Mouse (Mus musculus): ENCODE data around the gene Clock. TPM values are rescaled to one million over a fixed set of nuclear protein-coding genes. Genes with fewer than 3 reads are reported as not detected.

Gene Clock
- 15.0 and 16.8 TPM in 2 replicates for polyA plus RNA-seq (2015; fragmentation: Nextera tagmentation; extraction: Ambion mirVana)

- peaks cover 27% of the 10 kb centered on the region for H3K4me1 ChIP-seq
- H3K27me3 ChIP-seq (replicated peaks), result no peaks in the 10 kb centered on the region
- ATAC-seq (replicated peaks), result peak; percentile 92
- peak within 1 kb of the TSS; percentile 98 for H3K4me3 ChIP-seq
- no peaks in the 10 kb centered on the region for H3K36me3 ChIP-seq (replicated peaks)
- H3K9ac ChIP-seq, result peak within 1 kb of the TSS; percentile 92
- peak within 1 kb of the TSS; percentile 97 for H3K27ac ChIP-seq
- peak within 1 kb of the TSS; percentile 75 for H3K4me2 ChIP-seq
- WGBS, result under 1% methylated on average over 103 of the region's 104 CpGs
- H3K9me3 ChIP-seq, result no peaks in the 10 kb centered on the region
Measured at GRCm38 (mm10) chr5:76304452-76305341, at the start of gene Clock. Gene Clock, minus strand, starts transcription at chr5:76304792.

- H3K4me3 ChIP-seq, result no peak overlapping the region
- H3K27ac ChIP-seq, result no peak overlapping the region
- H3K4me2 ChIP-seq, result no peak overlapping the region
- no peak for ATAC-seq (replicated peaks)
- H3K36me3 ChIP-seq (replicated peaks), result no peaks in the 10 kb centered on the region
- no peaks in the 10 kb centered on the region for H3K9me3 ChIP-seq
- H3K27me3 ChIP-seq (replicated peaks), result no peaks in the 10 kb centered on the region
- H3K4me1 ChIP-seq, result no peaks in the 10 kb centered on the region
- 36% methylated on average over 7 of the region's 7 CpGs for WGBS
- H3K9ac ChIP-seq, result no peak overlapping the region
Measured at GRCm38 (mm10) chr5:76351953-76352611, 47.5 kb upstream of the Clock start.

GRCm38 (mm10) chr5:76351537-76351936, 46.9 kb upstream of the Clock start:
- Histone ChIP-seq H3K9me3 (no peaks in the 10 kb centered on the region), H3K9ac (no peak overlapping the region), H3K27ac (no peak overlapping the region), H3K4me3 (no peak overlapping the region), H3K27me3 (replicated peaks) (no peaks in the 10 kb centered on the region), H3K4me2 (no peak overlapping the region), H3K4me1 (no peaks in the 10 kb centered on the region), H3K36me3 (replicated peaks) (no peaks in the 10 kb centered on the region)
- WGBS, result 87% methylated on average over 5 of the region's 5 CpGs
- no peak for ATAC-seq (replicated peaks)

GRCm38 (mm10) chr5:76346137-76346536, 41.5 kb upstream of the Clock start:
- Histone ChIP-seq H3K4me2 (no peak overlapping the region), H3K27me3 (replicated peaks) (no peaks in the 10 kb centered on the region), H3K27ac (no peak overlapping the region), H3K4me3 (no peak overlapping the region), H3K36me3 (replicated peaks) (no peaks in the 10 kb centered on the region), H3K9ac (no peak overlapping the region), H3K9me3 (no peaks in the 10 kb centered on the region), H3K4me1 (no peaks in the 10 kb centered on the region)
- 45% methylated on average over 2 of the region's 2 CpGs for WGBS
- ATAC-seq (replicated peaks), result no peak

- no peak for ATAC-seq (replicated peaks)
- no peaks in the 10 kb centered on the region for H3K9me3 ChIP-seq
- H3K4me1 ChIP-seq, result no peaks in the 10 kb centered on the region
- H3K4me2 ChIP-seq, result no peak overlapping the region
- no peak overlapping the region for H3K9ac ChIP-seq
- H3K27me3 ChIP-seq (replicated peaks), result no peaks in the 10 kb centered on the region
- H3K27ac ChIP-seq, result no peak overlapping the region
- H3K4me3 ChIP-seq, result no peak overlapping the region
- 78% methylated on average over 2 of the region's 2 CpGs for WGBS
- no peaks in the 10 kb centered on the region for H3K36me3 ChIP-seq (replicated peaks)
Measured at GRCm38 (mm10) chr5:76340931-76341330, 36.3 kb upstream of the Clock start.

- WGBS, result 84% methylated on average over 8 of the region's 8 CpGs
- no peaks in the 10 kb centered on the region for H3K4me1 ChIP-seq
- H3K9me3 ChIP-seq, result no peaks in the 10 kb centered on the region
- H3K4me3 ChIP-seq, result no peak overlapping the region
- ATAC-seq (replicated peaks), result no peak
- H3K4me2 ChIP-seq, result no peak overlapping the region
- no peak overlapping the region for H3K27ac ChIP-seq
- H3K9ac ChIP-seq, result no peak overlapping the region
- H3K36me3 ChIP-seq (replicated peaks), result no peaks in the 10 kb centered on the region
- H3K27me3 ChIP-seq (replicated peaks), result no peaks in the 10 kb centered on the region
Measured at GRCm38 (mm10) chr5:76337100-76337499, 32.5 kb upstream of the Clock start.

- no peak overlapping the region for H3K4me3 ChIP-seq
- H3K27me3 ChIP-seq (replicated peaks), result no peaks in the 10 kb centered on the region
- WGBS, result 35% methylated on average over 4 of the region's 4 CpGs
- H3K9ac ChIP-seq, result no peak overlapping the region
- no peaks in the 10 kb centered on the region for H3K9me3 ChIP-seq
- no peak for ATAC-seq (replicated peaks)
- no peak overlapping the region for H3K4me2 ChIP-seq
- no peak overlapping the region for H3K27ac ChIP-seq
- no peaks in the 10 kb centered on the region for H3K36me3 ChIP-seq (replicated peaks)
- H3K4me1 ChIP-seq, result no peaks in the 10 kb centered on the region
Measured at GRCm38 (mm10) chr5:76333833-76334232, 29.2 kb upstream of the Clock start.

GRCm38 (mm10) chr5:76330953-76331352, 26.4 kb upstream of the Clock start, which contains the start of gene Pdcl2:
Gene Pdcl2, minus strand, starts transcription at chr5:76331156.
- no peak within 1 kb of the TSS for H3K27ac ChIP-seq
- H3K27me3 ChIP-seq (replicated peaks), result no peaks in the 10 kb centered on the region
- no peak within 1 kb of the TSS for H3K4me3 ChIP-seq
- no peak within 1 kb of the TSS for H3K4me2 ChIP-seq
- H3K36me3 ChIP-seq (replicated peaks), result no peaks in the 10 kb centered on the region
- WGBS, result 85% methylated on average over 7 of the region's 7 CpGs
- ATAC-seq (replicated peaks), result no peak
- no peak within 1 kb of the TSS for H3K9ac ChIP-seq
- no peaks in the 10 kb centered on the region for H3K9me3 ChIP-seq
- no peaks in the 10 kb centered on the region for H3K4me1 ChIP-seq

- WGBS, result 50% methylated on average over 2 of the region's 2 CpGs
- H3K36me3 ChIP-seq (replicated peaks), result no peaks in the 10 kb centered on the region
- no peaks in the 10 kb centered on the region for H3K9me3 ChIP-seq
- H3K4me3 ChIP-seq, result no peak overlapping the region
- H3K9ac ChIP-seq, result no peak overlapping the region
- no peak overlapping the region for H3K4me2 ChIP-seq
- no peak overlapping the region for H3K27ac ChIP-seq
- no peaks in the 10 kb centered on the region for H3K27me3 ChIP-seq (replicated peaks)
- ATAC-seq (replicated peaks), result no peak
- no peaks in the 10 kb centered on the region for H3K4me1 ChIP-seq
Measured at GRCm38 (mm10) chr5:76327296-76327695, 22.7 kb upstream of the Clock start.

GRCm38 (mm10) chr5:76325113-76325512, 20.5 kb upstream of the Clock start:
- Histone ChIP-seq H3K9ac (no peak overlapping the region), H3K4me2 (no peak overlapping the region), H3K36me3 (replicated peaks) (no peaks in the 10 kb centered on the region), H3K9me3 (no peaks in the 10 kb centered on the region), H3K27ac (no peak overlapping the region), H3K4me1 (peaks cover 4% of the 10 kb centered on the region; the same call in 1 of the 2 replicates), H3K27me3 (replicated peaks) (no peaks in the 10 kb centered on the region), H3K4me3 (no peak overlapping the region)
- no peak for ATAC-seq (replicated peaks)
- 90% methylated on average over 4 of the region's 4 CpGs for WGBS

- WGBS, result 14% methylated on average over 11 of the region's 11 CpGs
- H3K9ac ChIP-seq, result no peak overlapping the region
Measured at GRCm38 (mm10) chr5:76321249-76322196, 16.9 kb upstream of the Clock start.

GRCm38 (mm10) chr5:76308206-76308605, 3.6 kb upstream of the Clock start:
- Histone ChIP-seq H3K4me1 (peaks cover 9% of the 10 kb centered on the region), H3K9me3 (no peaks in the 10 kb centered on the region), H3K36me3 (replicated peaks) (no peaks in the 10 kb centered on the region), H3K4me3 (no peak overlapping the region), H3K27ac (no peak overlapping the region), H3K9ac (no peak overlapping the region), H3K27me3 (replicated peaks) (no peaks in the 10 kb centered on the region), H3K4me2 (no peak overlapping the region)
- no peak for ATAC-seq (replicated peaks)
- 64% methylated on average over 2 of the region's 2 CpGs for WGBS

More at GRCm38 (mm10) chr5:76321249-76322196, 16.9 kb upstream of the Clock start:
- Histone ChIP-seq H3K4me2 (no peak overlapping the region), H3K9me3 (no peaks in the 10 kb centered on the region), H3K27ac (no peak overlapping the region), H3K27me3 (replicated peaks) (no peaks in the 10 kb centered on the region), H3K4me3 (no peak overlapping the region), H3K4me1 (peaks cover 4% of the 10 kb centered on the region; the same call in 1 of the 2 replicates), H3K36me3 (replicated peaks) (no peaks in the 10 kb centered on the region)
- no peak for ATAC-seq (replicated peaks)
